Mouse (Mus musculus) C2C12 (cell line): ENCODE results near the gene Zzz3.

Source experiments
- CEBPB ChIP-seq: IDR thresholded peaks from one replicate; pipeline ENCODE4 v1.6.1; 2011; ENCODE audit warnings: low read depth, mild to moderate bottlenecking, control low read depth, moderate library complexity
- CTCF ChIP-seq: IDR thresholded peaks from one replicate; pipeline ENCODE4 v1.5.1; 2011; ENCODE audit not compliant: control insufficient read depth, insufficient read depth, insufficient read length

GRCm38 (mm10) chr3:152438068-152438467, 42.8 kb downstream of the Zzz3 start:
- no peak for TF ChIP-seq CTCF
- no peak for TF ChIP-seq CEBPB
